Mouse (Mus musculus) limb, embryonic 14.5 days (tissue): ENCODE data around the gene Ctcfl. TPM values are rescaled to one million over a fixed set of nuclear protein-coding genes. Genes with fewer than 3 reads are reported as not detected.

Experiments used
- ATAC-seq: fragments of 200-750 bp; cut with Nextera tagmentation; 2 replicates; pipeline ENCODE4 v1.8.0; 2017; ENCODE audit warnings: low read depth, moderate number of reproducible peaks, moderate TSS enrichment; ENCODE audit not compliant: low FRiP score
- DNase-seq: peaks from one replicate; pipeline ENCODE4 v3.0.0-alpha.2; 2015; ENCODE audit warnings: low spot score
- H3K27ac ChIP-seq: fragments of 300-500 bp; sonication (generic); replicated peaks from 2 replicates; pipeline ENCODE4 v1.5.1; 2014; ENCODE audit warnings: low read depth, mild to moderate bottlenecking, low read length, moderate library complexity, mixed read lengths
- H3K27me3 ChIP-seq: fragments of 300-500 bp; sonication (generic); 2 replicates; pipeline ENCODE4 v1.6.1; 2014; ENCODE audit warnings: low read length, mixed read lengths; ENCODE audit not compliant: control insufficient read depth, insufficient read depth
- H3K36me3 ChIP-seq: fragments of 300-500 bp; sonication (generic); 2 replicates; pipeline ENCODE4 v1.6.1; 2014; ENCODE audit warnings: mild to moderate bottlenecking, low read length, moderate library complexity, mixed read lengths; ENCODE audit not compliant: control insufficient read depth, insufficient read depth
- H3K4me1 ChIP-seq: fragments of 300-500 bp; sonication (generic); 2 replicates; pipeline ENCODE4 v1.6.1; 2014; ENCODE audit warnings: antibody characterized with exemption, low read length, mixed read lengths; ENCODE audit not compliant: control insufficient read depth, insufficient read depth
- H3K4me2 ChIP-seq: fragments of 300-500 bp; sonication (generic); replicated peaks from 2 replicates; pipeline ENCODE4 v1.6.1; 2014; ENCODE audit warnings: low read depth, mild to moderate bottlenecking, low read length, moderate library complexity; ENCODE audit not compliant: severe bottlenecking
- H3K4me3 ChIP-seq: fragments of 300-500 bp; sonication (generic); replicated peaks from 2 replicates; pipeline ENCODE4 v1.5.1; 2014; ENCODE audit warnings: low read length
- H3K9ac ChIP-seq: fragments of 300-500 bp; sonication (generic); 2 replicates; pipeline ENCODE4 v1.6.1; 2014; ENCODE audit warnings: mild to moderate bottlenecking, low read depth, low read length, moderate library complexity; ENCODE audit not compliant: severe bottlenecking
- H3K9me3 ChIP-seq: fragments of 300-500 bp; sonication (generic); 2 replicates; pipeline ENCODE4 v1.6.1; 2016; ENCODE audit warnings: low read length; ENCODE audit not compliant: control insufficient read depth
- POLR2A ChIP-seq: fragments of 200-500 bp; IDR thresholded peaks from 2 replicates; pipeline ENCODE4 v1.8.0; 2012; ENCODE audit warnings: inconsistent platforms, mild to moderate bottlenecking, moderate library complexity, borderline replicate concordance; ENCODE audit not compliant: insufficient read depth, insufficient read length; ENCODE audit errors: extremely low read depth
- WGBS: fragments of 180-500 bp; shearing (Covaris S2); extraction: QIAGEN DNeasy Blood & Tissue Kit; methylation state at CpG from one replicate; pipeline ENCODE4 v1.1.7; 2014; 5-methylcytosine and 5-hydroxymethylcytosine counted together
- polyA plus RNA-seq, 2 experiments: library from polyadenylated mRNA; depleted of rRNA in 1 of 2; stranded (reverse) in 1 of 2; unstranded in 1 of 2; fragments of >200 nt; fragmentation: Nextera tagmentation in 1 of 2; extraction: Ambion mirVana in 1 of 2; gene quantifications; 2 replicates each; pipeline versions ENCODE4 v1.2.1 to v1.2.3; 2012 to 2014

The Ctcfl gene
- polyA plus RNA-seq, 2 experiments: not detected

DNA sequence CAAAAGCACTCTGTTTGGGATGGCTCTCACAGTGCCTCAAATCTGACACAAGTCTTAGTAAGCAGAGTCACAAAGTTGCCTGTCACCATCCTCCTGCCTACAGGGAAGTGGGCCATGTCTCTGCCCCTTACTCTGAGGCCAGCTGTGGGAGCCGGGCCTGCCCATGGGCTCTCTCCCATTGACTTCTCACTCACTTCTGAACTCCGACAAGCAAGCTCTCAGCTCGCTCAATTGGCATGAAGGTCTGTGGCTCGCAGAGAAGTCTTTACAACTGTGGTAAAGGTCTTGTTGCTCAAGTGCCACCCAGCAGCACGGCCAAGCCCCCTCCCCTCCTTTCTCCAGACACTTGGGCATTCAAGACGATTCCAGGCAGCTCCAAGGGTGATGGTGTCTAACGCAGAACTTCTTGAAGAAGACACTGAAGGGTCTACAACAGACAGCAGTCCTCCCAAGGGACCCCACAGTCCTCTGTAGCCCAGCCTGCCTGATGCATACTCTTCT lies 32.5 kb upstream of the Ctcfl start:
- ATAC-seq: no peak
- Histone ChIP-seq H3K27me3 (no peaks in the 10 kb centered on the region), H3K4me1 (no peaks in the 10 kb centered on the region), H3K9ac (no peak overlapping the region), H3K27ac (no peak overlapping the region), H3K36me3 (no peaks in the 10 kb centered on the region), H3K4me2 (no peak overlapping the region), H3K9me3 (no peaks in the 10 kb centered on the region), H3K4me3 (no peak overlapping the region)
- no peak for DNase-seq
- 84% methylated on average over 7 of the region's 7 CpGs for WGBS
- TF ChIP-seq POLR2A: no peak

DNA sequence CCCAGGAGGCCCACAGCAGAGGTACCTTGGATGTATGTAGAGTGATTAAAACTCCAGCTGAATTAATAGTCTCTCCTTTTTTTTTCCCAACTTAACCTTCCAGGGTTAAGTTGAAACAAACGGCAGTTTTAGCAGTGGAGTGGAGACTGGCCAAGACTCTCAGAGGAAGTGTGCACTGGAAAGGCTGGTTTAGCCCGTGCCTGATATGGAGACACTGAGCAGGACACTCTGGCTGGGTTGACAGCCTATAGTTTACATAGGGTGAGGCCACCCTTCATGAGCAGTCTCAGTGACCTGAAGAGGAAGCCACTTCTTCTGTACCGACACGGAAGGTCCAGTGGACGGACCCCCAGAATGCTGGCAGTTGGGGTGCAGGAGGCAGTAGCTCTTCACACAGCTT lies 32.0 kb upstream of the Ctcfl start:
- Histone ChIP-seq H3K4me1 (no peaks in the 10 kb centered on the region), H3K4me3 (no peak overlapping the region), H3K27me3 (no peaks in the 10 kb centered on the region), H3K9me3 (no peaks in the 10 kb centered on the region), H3K4me2 (no peak overlapping the region), H3K27ac (no peak overlapping the region), H3K36me3 (no peaks in the 10 kb centered on the region), H3K9ac (no peak overlapping the region)
- TF ChIP-seq POLR2A: no peak
- 78% methylated on average over 5 of the region's 5 CpGs for WGBS
- DNase-seq: no peak
- no peak for ATAC-seq

DNA sequence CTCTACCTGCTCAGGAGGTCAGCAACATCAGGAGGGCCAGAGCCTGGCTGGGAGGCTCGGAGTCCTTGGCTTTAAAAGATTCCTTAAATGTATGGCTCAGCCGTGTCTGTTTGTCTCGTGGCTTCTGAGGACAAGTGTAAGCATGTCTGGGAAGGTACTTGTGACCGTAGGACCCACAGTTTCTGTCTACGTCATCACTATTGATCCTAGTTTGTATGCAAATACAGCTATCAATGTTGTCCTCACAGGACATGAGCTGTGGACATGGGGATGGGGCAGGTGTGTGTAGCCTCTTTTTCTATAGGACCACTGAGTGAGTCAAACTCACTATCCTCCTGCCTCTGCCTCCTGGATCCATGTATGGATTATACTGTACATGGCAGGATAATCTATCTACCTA lies 28.7 kb upstream of the Ctcfl start:
- Histone ChIP-seq H3K9ac (no peak overlapping the region), H3K27me3 (no peaks in the 10 kb centered on the region), H3K4me2 (no peak overlapping the region), H3K4me1 (0 out of 2 replicates have a peak, but pooled peaks cover 5% of the 10 kb centered on the region), H3K27ac (no peak overlapping the region), H3K36me3 (no peaks in the 10 kb centered on the region), H3K9me3 (no peaks in the 10 kb centered on the region), H3K4me3 (no peak overlapping the region)
- no peak for ATAC-seq
- DNase-seq: no peak
- 91% methylated on average over 5 of the region's 5 CpGs for WGBS
- no peak for TF ChIP-seq POLR2A

DNA sequence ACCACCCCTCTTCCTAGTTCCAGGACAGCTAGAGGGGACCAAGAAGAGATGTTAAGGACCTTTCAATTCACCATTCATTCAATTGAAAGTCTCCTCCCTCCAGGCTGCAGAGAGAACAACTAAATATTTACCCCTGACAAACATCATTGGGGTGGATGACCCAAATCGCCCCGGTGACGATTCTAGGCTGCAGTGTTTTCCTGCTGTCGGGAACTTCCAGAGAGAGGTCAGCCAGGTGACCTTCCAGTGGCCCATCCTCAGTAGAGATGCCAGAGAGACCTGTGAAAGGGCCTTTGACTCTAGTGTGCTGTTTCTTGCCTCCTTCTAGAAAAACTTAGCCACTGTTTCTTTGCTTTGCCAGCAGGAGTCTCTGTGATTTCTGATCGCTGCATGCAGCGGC lies 27.4 kb upstream of the Ctcfl start:
- Histone ChIP-seq H3K27ac (no peak overlapping the region), H3K4me3 (no peak overlapping the region), H3K4me2 (no peak overlapping the region), H3K9ac (no peak overlapping the region), H3K4me1 (0 out of 2 replicates have a peak, but pooled peaks cover 5% of the 10 kb centered on the region), H3K36me3 (no peaks in the 10 kb centered on the region), H3K9me3 (no peaks in the 10 kb centered on the region), H3K27me3 (no peaks in the 10 kb centered on the region)
- no peak for TF ChIP-seq POLR2A
- WGBS: 79% methylated on average over 6 of the region's 6 CpGs
- DNase-seq (no peak), ATAC-seq (no peak)

DNA sequence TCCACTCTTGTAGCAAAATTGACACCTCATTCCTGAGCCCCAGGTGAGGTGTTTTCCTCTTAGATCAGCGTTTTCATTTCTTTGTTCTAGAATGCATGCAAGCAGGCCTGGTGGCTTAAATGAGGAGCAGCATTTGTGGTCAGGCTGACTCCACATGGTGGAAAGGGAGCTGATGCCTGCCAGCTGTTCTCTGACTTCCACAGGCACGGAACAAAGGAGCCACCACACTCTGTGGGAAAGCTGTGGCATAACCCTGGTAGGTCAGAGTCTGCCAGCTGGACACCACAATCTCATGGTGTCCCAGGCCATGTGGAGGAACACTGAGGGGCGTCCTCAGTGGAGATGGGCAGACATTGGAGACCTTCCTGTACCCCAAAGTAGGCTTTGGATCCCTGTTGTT lies 26.5 kb upstream of the Ctcfl start:
- H3K27me3 ChIP-seq: no peaks in the 10 kb centered on the region
- no peak overlapping the region for H3K27ac ChIP-seq

DNA sequence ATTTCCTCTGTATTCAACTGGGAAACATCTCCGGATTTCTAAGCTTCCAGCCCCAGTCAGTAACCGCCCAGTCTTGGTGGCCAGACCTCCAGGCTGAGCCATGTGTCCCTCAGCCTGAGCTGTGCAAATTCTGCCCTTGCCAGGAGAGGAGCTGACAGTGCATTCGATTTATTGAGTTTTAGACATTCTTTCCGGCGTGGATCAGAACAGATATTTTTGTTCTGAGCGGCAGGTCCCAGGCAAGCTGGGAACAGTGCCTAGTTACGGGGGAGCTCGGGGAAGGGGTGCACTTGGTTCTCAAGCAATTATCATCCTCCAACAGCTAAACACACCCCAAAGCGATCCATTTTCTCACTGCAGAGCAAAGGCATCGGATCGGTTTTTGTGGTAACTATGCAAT lies 24.3 kb upstream of the Ctcfl start:
- H3K27ac ChIP-seq: no peak overlapping the region
- no peak overlapping the region for H3K9ac ChIP-seq
- H3K4me2 ChIP-seq: no peak overlapping the region
- DNase-seq (no peak), ATAC-seq (no peak; the same call in 1 of the 2 replicates)
- 47% methylated on average over 11 of the region's 11 CpGs for WGBS
- TF ChIP-seq POLR2A: no peak
- H3K9me3 ChIP-seq: no peaks in the 10 kb centered on the region
- no peaks in the 10 kb centered on the region for H3K36me3 ChIP-seq
- H3K27me3 ChIP-seq: no peaks in the 10 kb centered on the region
- H3K4me1 ChIP-seq: 0 out of 2 replicates have a peak, but pooled peaks cover 5% of the 10 kb centered on the region
- no peak overlapping the region for H3K4me3 ChIP-seq

More for the DNA sequence above, 26.5 kb upstream of the Ctcfl start:
- Histone ChIP-seq H3K9ac (no peak overlapping the region), H3K4me3 (no peak overlapping the region), H3K9me3 (no peaks in the 10 kb centered on the region), H3K36me3 (no peaks in the 10 kb centered on the region), H3K4me1 (0 out of 2 replicates have a peak, but pooled peaks cover 5% of the 10 kb centered on the region), H3K4me2 (no peak overlapping the region)
- 55% methylated on average over 3 of the region's 3 CpGs for WGBS
- TF ChIP-seq POLR2A: no peak
- no peak; the same call in 1 of the 2 replicates for ATAC-seq
- no peak for DNase-seq
